Mouse (Mus musculus) MEL-GATA-1-ER (cell line): ENCODE measurements around the gene Vmn1r4.

Source experiments
- DNase-seq: peaks from one replicate; pipeline ENCODE4 v3.0.0-alpha.2; 2012; ENCODE audit warnings: low read depth; ENCODE audit errors: extremely low read depth

The Vmn1r4 gene

DNA sequence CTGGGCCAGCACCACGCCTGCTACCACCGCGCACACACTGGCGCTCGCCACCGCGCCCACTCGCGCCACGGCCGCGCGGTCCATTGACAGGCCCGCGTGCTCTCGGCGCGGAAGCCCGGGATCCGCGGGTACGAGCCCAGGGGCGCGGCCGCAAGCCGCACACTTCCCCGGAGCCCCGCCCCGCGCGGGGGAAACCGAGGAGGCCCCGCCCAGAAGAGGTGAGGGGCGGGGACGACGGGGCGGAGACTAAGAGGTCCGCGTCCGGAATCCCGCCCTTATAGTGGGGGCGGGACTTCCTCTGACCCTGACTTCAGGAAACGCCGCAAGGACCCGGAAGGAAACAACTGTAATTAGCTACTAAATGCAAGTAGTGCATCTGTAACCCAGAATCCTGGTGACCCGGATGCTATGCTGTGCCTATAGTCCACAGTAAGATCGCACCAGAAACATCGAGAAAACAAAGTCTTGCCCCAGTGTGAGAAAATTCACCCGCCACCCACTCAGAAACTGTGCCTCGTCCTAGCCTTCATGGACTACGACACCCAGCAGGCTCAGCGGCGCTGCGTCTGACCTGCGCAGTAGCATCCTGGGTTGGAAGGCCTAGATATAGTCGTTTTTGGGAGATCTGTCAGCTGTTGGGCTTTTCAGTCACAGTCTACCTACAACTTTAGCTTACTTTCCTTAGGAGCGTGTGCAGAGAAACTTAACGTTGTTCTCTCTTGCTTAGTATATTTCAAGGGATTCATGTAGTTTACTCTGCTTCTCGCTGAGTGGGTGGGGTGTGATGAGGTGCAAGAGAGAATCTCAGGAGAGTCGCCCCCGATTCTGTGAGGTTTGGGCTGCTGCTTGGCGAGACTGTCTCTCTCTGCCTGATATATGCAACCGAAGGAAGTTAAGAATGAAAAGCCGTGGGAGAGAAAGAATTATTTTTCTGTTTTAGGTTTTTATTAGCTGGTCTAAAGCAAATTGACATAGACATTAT lies at the start of gene Vmn1r4, which contains the start of gene Nt5c3:
Gene Vmn1r4, plus strand, starts transcription at position 290 of the 982 bp plus-strand sequence.
Gene Nt5c3, minus strand, starts transcription at position 207 of the 982 bp plus-strand sequence.
- peak; percentile 87 for DNase-seq

DNA sequence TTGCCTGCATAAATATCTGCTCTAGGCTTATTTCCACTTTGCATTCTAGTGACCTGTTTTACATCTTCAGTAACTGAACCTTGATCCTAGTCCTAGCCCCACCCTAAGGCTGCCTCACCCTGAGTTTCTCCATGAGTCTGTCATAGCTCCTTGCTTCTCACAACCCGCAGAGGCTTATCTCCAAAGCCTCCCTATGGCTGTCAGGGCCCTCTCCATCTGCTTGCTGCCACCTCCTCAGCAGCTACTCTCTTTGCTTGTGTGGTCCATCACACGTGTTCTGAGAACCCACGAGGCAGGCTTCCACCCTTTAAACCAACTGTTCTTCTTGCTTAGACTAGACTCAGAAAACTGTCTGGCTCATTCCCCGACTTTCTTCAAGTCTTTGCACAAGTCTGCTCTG lies 46.9 kb upstream of the Vmn1r4 start:
- no peak for DNase-seq

DNA sequence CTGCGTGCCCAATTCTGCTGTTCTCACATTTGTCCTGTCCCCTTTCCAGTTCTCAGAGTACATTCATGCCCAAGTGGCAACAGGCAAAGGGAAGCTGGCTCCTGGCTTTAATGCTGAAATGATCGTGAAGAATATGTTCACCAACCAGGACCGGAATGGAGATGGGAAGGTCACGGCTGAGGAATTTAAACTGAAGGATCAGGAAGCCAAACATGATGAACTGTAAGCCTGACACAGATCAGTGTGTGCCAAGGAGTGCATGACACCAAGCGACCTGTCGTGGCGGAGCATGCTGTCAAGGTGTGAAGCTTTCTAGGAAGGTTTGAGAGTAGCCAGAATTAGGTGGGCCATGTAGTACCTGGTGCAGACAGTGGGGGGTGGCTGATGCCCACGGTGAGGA lies 45.8 kb upstream of the Vmn1r4 start:
- DNase-seq: no peak

DNA sequence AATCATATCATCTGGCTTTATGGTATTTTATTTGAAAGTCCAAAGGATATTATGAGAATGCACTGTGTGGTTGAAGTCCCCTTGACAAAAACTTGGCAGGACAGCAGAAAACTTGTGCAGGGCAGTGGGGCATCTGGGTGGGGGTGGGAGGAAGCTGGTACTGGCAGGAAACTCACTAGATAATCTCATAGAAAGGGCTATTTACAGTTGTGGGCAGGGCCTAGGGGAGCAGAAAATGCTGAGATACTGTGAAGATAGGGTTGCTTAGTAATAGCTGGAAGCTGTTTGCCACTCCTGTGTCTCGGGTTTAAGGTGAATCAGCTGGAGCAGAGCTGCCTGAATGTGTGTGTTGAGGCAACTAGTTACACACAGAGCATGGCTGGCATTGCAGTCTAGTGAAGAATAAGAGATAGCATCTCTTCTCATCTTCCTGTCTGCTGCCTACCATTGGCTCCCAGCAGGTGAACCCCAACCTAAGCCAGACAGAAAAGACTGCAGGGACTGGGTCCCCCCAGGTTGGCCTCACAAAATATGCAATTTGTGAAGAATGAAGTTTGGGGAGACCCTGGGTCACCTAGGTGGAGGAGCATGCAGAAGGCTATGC lies 44.4 kb upstream of the Vmn1r4 start:
- no peak for DNase-seq

DNA sequence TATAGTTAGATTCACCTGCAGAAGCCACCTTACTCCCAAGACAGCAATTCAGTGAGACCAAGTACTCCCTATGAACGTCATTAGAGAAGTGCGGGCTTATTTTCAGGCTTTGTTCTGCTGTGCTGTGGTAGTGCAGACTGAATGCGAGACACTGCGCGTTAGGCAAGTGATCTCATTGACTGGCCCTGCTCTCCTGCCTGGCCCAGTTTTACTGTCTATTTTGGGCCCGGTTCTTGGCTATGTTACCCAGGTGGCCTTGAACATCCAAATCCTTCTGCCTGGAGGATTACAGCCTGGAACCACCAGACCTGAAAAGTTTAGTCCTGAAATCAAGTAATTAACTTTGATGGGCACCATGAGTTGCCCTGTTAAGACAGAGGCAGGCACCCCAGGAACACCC lies 35.3 kb upstream of the Vmn1r4 start:
- no peak for DNase-seq

DNA sequence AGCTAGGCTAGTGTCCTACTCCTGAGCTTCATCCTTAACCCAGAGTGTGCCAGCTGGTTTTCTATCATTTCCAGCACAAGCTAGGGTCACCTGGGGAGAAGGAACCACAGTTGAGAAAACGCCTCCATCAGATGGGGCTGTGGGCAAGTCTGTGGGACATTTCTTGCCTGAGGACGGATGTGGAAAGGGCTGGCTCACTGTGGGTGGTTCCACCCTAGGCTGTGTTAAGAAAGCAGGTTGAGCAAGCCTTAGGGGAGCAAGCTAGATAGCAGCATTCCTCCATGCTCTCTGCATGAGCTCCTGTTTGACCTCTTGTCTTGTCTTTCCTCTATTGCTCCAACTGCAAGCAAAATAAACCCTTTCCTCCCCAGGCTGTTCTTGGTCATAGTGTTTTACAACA lies 33.1 kb upstream of the Vmn1r4 start:
- DNase-seq: no peak

DNA sequence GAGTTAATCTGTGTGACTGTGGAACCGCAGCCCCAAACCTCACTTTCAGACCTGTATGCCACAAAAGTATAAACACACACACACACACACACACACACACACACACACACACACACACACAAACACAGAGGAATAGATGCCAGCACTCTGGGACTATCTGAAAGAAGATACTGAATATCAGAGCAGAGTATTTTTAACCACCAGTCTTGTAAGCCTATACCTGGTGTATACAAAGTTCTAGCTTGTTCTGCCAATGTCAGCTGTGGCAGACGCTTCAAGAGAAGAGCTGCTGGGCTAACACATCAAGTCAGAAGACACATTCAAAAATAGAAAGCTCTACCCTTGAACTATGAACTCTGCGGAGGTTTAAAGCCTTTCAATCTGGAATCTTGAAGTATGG lies 24.2 kb upstream of the Vmn1r4 start:
- DNase-seq: no peak

DNA sequence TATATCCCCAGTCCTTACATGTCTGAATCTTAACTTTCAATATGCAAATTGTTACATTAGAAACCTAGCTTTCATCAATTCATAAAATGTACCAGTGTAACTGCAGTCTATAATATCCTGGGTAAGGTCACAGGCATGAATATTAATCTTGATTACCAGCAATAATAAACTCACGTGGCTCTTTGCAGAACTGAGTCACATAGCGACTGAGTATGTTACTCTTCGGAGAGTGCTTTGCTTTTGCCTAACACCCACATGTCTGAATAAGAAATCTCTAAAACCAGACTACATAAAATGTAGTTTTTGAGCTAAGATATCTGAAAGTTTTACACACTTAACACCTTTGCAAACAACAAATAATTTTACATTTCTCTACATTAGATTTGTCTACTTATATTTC lies 22.5 kb upstream of the Vmn1r4 start:
- DNase-seq: no peak

DNA sequence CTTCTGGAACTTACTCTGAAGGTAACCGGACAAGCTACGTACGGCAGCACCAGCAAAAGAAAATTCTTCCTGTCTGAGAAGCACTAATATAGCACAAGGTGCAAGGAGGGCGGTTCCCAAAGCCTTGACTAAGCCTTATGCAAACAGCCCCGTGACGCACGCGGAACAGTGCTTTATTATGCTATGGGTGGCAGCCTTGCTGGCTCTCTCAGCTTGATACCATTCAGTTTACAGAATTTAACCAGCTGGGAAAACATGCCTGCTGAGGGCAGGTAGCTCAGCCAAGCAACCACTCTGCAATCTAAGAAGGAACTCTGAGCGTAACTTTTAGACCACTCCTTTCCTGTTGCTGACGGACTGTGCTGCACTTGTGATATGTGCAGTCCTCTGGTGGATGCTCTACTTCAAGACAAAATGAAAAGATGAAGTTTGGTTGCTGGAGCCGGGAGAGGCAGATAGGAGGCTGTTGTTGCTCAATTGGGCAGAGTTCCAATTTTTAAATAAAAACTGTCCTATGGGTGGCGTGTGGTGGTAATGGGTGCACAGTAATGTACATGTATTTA lies 21.9 kb upstream of the Vmn1r4 start:
- peak; percentile 84 for DNase-seq

DNA sequence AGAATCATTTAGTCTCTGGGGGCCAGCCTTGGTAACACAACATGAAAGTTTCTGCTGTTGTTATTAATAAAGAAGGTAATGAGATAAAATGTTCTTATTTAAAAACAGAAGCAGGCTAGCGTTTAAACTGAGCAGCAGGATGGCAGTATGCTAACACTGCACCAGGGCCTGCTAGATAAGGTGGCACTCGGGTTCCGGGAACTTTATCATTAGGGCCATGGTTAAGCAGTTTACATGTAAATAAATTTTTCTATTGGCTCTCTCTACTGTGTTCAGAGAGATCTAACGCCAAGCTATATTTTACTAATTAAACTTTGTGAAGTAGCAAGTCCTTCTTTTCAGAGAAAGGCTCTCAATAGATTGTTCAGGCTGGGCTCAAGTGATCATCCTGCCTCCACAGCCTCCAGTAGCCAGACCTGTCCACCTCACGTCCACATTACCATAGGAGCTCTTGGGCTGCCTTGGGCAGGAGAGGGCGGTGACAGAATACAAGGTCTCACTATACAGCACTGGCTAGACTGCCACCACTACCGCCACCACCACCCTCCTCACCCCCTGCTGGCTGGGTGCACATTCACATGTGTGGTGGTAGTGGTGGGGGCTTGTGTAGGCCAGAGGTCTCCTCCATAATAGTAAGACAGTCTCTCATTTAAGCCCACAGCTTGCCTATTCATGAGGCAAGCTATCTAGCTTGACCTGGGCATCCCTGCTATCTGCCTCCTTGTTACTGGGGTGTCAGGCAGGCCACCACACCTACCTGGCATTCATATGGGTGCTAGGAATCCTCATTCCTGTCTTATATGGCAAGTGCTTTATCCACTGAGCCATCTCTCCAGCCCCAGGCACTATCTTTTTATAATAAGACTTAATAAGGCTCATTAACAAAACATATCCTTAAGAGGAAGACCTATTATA lies 21.0 kb upstream of the Vmn1r4 start:
- peak; percentile 86 for DNase-seq

DNA sequence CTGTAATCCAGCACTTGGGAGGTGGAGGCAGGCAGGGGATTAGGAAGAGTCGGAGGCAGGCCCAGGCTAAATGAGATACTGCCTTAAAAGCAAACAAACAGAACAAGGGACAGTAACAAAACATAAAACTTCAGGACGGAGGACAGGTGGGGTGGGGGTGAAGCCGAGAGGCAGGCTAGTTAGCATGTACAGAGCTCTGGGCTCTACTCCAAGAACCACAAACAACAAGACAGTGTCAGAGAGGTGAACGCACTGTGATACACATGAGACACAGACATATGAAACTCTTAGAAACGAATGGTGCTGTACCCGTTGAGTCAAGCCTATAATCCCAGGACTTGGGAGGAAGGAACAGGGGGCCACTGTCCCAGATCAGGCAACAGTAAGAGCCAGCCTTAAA lies 20.0 kb upstream of the Vmn1r4 start:
- DNase-seq: no peak

DNA sequence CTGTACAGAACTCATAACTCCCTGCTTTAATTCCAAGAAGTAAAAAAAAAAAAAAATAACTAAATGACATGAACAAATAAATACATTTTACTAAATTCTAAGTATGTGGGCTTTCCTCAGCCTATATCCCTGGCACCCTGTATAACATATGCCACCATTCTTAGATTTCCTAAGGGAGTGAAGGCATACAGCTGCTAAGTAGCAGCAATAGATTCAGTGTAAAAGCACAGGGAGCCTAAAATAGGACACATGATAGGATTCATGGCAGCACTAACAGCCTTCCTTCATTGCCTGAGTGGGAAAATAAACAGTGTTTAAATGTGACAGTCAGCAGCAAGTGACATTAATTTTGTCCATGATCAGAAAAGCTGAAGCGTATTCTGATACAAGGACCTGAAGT lies 19.5 kb upstream of the Vmn1r4 start:
- DNase-seq: no peak

DNA sequence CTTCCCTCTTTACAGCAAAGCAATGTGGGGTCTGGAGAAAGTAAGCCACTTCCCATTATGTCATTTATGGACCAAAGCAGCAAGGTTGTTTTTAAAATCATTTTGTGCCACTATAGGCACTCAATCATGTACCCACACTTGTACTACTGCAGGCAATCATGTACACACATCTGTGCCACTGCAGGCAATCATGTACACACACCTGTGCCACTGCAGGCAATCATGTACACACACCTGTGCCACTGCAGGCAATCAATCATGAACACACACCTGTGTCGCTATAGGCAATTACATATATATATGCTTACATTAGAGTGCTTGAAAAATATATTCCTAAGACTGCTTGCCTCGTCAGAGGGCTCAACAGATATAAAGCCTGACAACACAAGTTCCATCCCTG lies 18.8 kb upstream of the Vmn1r4 start:
- no peak for DNase-seq

DNA sequence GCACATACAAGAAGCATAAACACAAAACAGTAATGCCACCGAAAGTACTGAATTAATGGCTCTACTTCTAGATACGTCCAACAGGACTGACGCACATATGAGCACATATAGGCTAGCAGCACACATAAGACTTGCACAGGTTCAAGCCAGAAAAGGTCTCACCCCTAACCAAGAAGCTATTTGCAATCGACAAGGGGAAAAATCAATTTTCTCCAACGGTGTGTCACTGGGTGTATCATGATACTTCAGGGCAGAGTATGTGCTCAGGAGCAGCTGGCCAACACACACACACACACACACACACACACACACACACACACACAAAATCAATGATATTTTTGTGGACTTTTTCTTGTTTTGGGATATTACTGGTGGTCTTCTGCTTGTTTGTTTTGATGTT lies 18.3 kb upstream of the Vmn1r4 start:
- DNase-seq: no peak

DNA sequence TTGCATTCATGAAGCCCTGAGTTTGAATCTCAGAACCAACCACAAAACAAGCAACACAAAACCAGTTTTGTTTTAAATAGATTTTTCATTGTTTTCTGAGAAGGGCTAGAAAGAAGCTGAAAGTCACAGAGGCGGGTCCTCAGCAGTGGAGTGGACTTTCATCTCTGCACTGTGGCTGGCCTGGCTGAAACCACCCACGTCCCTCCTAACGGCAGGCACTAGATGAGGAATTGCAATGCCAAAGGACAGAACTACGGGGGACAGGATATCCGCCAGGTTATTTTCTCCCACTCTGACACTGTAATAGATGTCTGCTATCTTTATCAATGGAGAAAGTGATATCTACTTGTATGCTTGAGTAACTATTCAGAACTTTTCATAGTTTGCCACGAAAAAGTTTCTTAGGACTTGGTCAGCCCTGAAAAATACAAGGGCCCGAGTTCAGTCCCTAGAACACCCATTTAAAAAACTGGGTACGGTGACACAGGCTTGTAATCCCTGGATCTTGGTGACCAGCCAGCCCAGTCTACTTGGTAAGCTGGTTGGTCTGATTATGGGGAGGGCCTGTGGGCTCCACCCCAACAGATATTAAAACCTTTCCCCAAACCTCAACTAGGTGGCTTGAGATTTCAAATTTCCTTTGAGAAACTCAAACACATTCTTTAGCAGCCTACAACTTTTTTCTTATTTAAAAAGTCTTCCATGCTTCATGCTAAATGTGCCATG lies 17.5 kb upstream of the Vmn1r4 start:
- no peak for DNase-seq

DNA sequence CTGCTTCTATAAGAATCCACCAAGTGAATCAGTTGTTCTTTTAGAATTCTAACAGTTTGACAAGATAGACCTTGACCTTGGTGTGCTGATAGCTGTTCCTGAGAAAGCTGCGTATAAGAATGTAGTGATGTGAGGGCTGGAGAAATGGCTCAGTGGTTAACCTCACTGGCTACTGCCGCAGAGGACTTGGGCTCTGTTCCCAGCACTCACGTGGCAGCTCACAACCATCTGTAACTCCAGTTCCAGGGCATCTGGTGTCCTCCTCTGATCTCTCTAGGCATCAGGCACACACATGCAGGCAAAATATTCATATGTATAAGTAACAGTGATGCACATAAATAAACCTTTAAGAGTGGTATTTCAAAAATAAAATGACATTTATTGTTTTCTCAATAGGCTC lies 15.8 kb upstream of the Vmn1r4 start:
- no peak for DNase-seq

DNA sequence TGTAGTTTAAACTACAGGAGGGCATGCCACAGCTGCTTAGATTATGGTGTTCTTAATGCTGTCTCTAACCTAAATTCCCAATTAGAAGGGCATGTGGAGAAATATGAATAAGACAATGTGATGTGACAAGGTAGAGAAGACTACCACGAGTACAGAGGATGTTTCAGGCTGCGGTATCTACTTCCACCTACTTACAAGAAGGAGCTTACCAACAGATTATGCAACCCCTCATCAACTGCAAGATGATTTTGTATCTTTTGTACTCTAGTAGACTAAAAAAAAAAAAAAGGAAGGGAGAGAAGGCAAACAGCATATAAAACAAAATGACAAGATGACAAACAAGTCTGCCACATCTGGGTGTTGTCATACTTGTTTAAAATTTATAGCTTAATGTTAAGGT lies 15.4 kb upstream of the Vmn1r4 start:
- DNase-seq: no peak

DNA sequence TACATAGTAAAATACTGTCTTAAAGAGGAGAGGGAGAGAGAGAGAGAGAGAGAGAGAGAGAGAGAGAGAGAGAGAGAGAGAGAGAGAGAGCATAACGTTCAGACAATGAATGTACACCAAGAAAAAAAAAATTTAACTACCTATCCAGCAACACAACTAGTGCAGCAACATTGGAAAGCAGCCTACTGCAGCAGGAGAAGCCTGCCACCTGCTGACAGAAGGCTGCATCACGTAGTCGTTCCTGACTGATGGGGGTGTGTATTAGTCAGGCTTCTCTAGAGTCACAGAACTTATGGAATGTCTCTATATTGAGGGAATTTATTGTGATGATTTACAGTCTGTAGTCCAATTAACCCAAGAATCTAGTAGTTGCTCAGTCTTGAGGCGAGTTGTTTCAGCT lies 14.9 kb upstream of the Vmn1r4 start:
- peak; percentile 49 for DNase-seq

DNA sequence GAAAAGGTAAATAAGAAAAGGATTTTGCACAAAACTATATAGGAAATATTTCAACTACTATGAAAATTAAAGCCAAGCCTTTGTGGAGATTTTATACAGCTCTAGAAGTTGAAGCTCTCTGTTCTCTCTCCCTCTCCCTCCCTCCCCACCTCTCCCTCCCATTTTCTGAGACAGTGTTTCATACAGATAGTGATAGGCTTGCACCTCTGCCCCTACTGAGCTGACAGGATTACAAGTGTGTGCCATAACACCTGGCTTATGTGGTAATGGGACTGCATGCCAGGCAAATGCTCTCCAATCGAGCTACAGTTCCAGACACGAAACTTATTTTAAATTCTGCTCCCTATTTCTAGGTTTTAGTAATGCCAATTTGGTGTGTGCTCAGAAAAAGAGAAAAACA lies 12.9 kb upstream of the Vmn1r4 start:
- DNase-seq: no peak

DNA sequence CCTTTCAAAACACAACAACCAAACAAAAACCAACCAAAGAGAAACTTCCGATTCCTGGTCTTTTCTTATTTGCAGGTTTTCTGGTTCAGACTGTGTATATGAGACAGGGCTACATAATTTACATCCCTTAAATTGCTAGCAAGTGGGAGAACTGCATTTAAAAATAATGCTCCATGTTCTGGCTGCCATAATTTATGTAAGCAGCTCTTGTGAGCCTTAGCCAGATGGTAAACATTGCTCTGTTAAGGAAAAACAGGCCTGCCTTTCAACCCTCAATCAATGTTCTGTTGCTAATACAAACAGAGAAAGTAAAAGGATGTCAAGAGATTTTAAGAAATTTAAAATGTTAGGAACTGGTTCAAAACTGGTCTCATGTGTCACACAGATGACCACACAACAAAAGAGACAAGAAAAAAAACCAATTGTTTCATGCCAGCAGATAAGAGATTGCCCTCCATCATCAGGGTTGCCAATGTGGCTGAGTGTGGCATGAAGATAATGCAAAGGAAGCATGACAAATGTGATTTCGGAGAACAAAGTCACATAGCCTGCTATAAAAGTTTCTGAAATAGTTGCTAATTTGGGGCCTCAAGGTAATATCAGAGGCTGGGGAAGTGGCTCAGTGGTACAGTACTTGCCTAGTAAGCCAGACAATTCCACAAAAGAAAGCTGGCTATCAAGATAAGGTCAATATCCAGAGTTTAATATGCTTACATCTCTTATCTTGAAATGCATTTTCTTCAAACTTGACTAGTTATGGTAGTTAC lies 10.5 kb upstream of the Vmn1r4 start:
- peak; percentile 72 for DNase-seq
